Mouse (Mus musculus) cerebellum, postnatal 25 days (tissue): Measurements from ENCODE around the gene Efcab5.

Experiments
- DNase-seq, 2 experiments: peaks; one replicate each; pipeline ENCODE4 v3.0.0; 2021; ENCODE audit warnings: mixed read lengths in 2 of 2

Efcab5 gene

DNA sequence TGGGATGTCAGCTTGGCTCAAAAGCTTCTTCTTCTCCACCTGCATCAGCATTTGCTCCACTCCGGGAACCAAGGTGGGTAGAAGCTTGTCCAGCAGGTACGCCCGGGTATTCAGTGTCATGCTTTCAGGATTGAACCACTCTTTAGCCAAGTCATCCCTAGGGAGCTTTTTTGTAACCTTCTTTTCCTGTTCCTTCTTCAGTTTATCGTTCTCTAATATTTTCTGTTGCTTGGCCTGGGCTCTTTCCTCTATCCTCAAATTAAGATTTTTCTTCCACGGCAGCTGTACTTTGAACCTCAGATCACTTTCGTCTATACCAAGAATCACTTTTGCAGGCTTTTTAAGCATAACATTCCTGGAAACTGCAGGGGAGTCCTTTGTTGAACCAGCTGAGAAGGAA is at the start of gene Efcab5:
Efcab5 (minus strand) TSS at position 101 of the 400 bp plus-strand sequence.
- DNase-seq, result no peak

DNA sequence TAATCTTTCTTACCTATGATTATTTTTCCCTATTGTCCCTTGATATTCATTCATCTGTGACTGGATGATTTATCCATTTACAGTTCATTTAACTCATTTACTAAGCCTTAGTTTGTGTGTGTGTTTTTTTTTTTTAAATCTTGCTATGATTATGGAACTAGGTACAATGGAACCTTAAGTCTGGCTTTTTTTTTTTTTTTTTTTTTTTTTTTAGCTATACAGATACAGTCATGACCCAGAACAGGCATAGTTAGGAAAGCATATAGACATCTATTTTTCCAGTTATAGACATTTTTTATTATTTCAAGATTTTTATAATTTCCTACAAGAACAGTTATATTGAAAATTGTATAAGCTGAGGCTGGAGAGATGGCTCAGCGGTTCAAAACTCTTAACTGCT is 46.5 kb upstream of the Efcab5 start:
- no peak for DNase-seq

- no peak for DNase-seq
Observed at GRCm38 (mm10) chr11:77231514-77231913, 42.7 kb upstream of the Efcab5 start.

DNA sequence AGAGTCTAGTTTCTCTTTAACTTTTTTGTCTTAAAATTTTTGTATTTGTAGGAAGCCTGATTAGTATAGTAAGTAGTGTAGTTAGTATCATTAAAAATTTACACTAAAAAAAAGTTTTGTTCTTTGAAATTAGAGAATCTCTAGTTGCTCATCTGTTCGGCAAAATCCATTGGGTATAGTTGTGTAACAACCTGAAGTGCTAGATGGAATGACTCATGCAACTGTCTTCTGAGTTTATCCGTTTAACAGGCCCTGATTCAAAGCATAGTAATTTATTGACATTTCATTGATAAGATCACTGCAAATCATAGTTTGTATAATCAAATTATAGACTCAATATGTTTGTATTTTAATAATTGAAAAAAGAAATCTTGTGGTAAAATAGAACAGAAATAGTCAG is 42.0 kb upstream of the Efcab5 start:
- DNase-seq, result no peak

DNA sequence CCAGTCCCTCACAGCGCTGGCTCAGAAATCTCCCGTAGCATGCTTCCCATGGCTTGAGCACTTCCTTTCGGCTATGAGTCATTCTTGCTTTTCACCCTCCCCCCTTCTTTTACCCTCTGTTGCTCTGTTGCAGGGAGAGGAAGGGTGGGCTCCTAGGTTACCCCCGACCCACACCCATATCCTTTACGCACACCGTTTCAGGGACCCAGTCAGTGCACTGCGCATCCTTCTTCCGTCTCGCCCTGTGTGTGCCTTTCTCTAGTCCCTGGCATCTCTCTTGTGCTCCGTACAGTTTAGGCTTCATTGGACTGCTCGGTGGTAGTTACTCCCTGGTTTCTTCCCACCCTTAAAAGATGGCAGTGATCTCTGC is 28.0 kb upstream of the Efcab5 start:
- peak in 1 of 2 experiments; percentile 58 for DNase-seq

DNA sequence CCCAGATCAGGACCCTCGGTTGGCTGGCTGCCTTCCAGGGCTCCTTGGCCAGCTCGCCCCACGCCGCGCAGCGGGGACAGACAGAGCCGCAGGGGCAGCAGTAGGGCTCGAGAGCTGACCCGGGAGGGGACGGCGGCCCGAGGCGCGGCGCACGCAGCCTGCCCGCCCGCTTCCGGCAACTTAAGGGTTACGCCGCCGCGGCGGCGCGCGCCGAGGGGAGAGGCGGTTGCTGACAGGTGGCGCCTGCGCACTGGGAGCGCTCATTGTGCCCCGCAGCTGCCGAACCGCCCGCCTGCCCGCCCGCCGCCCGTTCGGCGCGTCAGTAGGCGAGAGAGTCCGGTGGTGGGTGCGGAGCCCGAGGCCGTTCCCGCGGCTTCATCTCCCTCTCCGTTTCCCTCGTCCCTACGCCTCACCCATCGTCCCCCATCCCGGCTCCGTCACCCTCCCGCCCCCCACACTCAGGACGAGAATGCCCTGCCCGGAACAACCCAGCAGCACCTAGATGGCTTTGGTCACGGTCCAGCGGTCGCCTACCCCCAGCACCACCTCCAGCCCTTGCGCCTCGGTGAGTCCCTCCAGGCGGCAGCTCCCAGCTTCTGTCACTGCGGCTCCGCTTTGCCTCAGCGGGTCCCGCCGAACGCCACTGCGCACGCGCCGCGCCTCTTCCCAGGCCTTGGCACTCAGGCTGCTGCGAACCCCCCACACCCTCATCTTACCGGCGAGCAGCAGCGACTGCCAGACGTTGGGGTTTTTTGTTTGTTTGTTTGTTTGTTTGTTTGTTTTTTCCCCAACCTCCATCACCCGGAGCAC is 27.4 kb upstream of the Efcab5 start, which contains the start of gene Ssh2:
Ssh2 (plus strand) TSS at position 337 of the 810 bp plus-strand sequence.
- peak; percentile 88 to 94 for DNase-seq

DNA sequence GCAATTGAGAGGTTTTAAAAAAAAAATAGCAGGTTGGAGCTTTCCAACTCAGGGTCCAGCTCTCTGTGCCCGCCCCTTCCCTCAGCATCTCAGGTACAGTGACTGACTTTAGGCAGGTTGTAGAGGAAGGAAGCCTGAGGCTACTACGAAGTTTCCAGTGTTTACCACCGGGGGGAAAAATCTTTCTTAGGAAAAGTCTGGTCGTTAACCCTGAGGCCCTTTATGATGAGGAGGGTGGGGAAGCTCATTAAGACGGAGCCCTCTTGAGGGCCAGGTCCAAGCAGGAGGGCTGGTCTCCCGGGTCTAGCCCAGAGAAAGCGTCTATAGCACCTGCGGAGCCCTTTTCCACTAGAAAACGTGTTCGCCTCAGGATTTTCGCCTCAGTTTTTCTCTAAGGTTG is 26.7 kb upstream of the Efcab5 start:
- no peak for DNase-seq

- DNase-seq, result peak; percentile 54 to 74
Observed at GRCm38 (mm10) chr11:77214755-77215154, 26.0 kb upstream of the Efcab5 start.

GRCm38 (mm10) chr11:77214142-77214692 is 25.4 kb upstream of the Efcab5 start:
- DNase-seq, result no peak

DNA sequence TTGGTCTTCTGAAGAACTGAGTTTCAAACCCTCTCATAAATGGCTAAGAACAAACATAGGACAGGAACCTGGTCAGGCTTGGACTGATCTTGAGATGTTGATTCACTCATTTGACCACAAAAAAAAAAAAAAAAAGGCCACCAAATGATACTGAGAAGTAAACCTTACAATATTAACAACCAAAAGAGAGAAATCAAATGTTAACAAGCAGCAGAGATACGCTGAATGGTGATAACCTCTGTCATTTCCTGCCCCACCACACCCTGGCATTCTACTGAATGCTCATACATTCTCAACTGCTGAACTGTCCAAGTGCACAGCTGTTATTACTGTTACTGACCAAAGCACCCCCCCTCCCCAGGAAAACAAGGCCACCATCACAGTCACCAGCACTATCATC is 11.9 kb upstream of the Efcab5 start:
- DNase-seq, result no peak

- DNase-seq, result no peak
Observed at GRCm38 (mm10) chr11:77199636-77200035, 10.9 kb upstream of the Efcab5 start.

DNA sequence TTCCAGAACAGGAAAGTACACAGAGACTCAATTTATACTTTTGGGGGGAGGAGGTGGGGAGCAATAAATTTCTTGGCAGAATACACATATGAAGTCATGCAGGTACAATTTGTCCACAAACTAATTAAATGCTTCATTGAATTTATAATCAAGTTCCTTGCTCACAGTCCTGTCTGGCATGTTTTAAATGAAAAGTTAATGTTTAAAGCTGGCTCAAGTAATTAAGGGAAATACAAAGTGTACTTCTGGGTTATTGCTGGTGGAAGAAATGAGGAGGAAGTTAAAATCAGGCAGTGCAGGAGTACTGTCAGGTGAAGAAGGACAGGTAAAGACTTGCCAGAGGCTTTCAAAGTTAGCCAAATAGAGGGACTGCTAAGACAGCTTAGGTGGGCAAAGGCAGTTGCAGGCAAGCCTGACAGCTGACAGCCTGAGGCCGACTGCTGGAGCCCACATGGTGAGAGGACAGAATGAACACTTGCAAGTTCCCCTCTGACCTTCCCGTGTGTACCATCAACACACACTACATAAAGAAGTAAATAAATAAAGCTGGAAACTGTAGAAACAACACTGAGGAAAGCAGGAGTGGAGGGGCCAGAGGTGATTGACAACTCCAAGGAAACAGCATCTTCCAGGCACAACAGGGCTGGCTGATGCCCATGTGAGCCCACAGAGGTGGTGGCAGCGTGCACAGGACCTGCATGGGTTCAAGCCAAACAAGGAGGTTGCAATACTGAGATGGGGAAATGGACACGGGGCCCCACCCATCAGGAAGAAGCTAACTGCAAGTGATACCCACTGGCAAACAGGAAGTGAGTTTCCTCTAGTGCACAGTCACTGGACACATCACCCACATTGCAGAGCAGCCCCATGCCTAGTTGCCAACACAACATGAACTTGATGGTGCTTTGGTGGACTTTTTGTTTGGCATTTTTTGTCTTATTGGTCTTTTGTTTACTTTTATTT is 7.7 kb upstream of the Efcab5 start:
- no peak for DNase-seq

- no peak for DNase-seq
Observed at GRCm38 (mm10) chr11:77195360-77196109, 6.8 kb upstream of the Efcab5 start.

GRCm38 (mm10) chr11:77194762-77195161 is 6.0 kb upstream of the Efcab5 start:
- DNase-seq, result no peak

DNA sequence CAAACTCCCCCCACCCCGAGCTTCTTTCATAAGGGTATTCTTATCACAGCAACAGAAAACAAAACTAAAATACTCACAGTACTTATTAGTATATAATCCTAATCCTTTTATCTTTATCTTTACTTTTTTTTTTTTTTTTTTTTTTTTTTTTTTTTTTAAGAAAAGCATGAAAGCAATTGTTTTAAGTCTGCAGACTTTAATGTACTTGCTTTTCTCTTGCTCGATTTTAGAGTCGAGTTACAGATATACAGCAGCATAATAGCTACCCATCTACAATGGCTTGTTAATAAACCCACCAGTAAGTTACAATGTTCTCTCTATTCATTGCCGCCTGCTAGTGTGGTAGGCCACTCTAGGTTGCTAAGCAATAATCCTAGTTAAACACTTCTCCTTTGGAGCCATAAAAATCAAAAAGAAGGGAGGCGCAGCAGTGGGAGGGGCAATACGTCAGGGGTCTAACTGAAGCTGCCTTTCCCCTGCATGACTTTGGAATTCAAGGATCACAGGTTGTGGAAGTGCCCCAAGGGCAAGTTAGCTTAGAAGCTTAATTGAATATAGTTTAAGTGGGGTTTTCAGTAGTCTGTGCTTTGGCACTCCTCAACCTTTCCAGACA is 5.3 kb upstream of the Efcab5 start:
- no peak for DNase-seq

DNA sequence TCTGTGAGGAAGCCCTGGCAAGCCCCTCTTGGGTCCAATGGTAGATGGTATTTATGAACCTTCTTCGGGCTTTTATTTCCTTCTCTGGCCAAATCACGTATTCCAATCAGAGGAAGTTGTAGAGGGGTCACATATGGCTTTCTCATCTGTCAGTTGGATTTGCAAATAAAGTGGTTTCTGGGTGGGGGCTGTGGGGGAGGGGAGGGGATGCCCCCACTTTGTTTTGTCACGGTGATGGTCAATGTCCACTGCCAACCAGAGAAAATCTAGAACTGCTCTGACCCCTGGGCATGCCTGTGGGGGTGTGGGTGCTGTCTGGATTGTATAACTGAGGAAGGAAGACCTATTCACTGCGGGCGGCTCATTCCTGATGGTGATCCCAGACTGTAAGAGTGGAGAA is 4.6 kb upstream of the Efcab5 start:
- DNase-seq, result no peak

DNA sequence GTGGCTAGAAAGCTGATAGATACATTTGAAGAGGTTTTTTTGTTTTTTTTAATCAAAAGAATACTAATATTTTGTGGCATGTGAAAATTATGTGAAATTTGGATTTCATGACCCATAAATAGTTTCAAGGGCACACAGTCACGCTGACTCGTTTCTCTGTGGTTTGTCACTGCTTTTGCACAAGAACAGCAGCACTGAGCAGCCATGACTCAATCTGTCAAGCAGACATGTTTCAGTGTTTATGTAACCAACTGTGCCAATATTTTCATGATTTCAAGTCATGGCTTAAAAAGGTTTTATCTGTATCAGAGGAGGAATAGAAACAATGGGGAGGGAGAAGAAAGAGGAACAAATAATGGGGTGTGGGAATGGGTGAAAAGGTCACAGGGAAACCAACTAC is 3.8 kb downstream of the Efcab5 start:
- no peak for DNase-seq

DNA sequence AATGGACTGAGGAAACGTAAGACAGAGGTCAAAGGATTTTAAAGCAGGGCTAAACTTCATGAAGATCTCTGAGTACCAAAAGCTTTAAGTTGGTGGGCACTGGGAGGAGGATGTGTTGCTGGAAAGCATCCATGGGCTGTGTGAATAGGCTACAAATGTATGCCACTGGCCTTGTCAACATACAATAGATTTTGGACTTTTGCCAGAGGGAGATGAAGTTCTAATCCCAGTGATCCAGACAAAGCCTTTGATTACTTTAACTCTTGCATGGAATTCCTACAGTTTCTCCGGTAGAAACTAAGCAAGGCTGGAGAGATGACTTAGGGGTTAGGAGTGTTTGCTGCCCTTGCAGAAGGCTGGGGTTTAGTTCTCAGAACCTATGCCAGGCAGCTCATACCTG is 6.2 kb downstream of the Efcab5 start:
- no peak for DNase-seq

GRCm38 (mm10) chr11:77182041-77182440 is 6.7 kb downstream of the Efcab5 start:
- DNase-seq, result no peak

DNA sequence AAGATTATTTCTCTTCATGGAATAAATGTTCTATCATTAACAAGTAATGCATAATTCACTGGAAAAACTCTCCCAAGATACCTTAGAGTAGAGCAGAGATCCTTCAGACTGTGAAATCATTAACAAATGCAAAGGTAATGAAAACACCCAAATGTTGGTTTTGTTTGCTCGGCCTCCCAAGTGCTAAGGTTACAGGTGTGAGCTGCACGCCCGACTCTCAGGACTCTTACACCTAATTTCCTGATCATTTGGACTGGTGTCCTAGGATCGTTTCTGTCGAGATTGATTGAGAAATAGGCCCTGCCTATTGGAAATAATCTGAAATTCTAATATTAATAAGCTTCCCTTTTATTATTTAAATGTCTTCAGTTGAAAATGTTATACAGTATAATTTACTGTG is 7.2 kb downstream of the Efcab5 start:
- no peak for DNase-seq

DNA sequence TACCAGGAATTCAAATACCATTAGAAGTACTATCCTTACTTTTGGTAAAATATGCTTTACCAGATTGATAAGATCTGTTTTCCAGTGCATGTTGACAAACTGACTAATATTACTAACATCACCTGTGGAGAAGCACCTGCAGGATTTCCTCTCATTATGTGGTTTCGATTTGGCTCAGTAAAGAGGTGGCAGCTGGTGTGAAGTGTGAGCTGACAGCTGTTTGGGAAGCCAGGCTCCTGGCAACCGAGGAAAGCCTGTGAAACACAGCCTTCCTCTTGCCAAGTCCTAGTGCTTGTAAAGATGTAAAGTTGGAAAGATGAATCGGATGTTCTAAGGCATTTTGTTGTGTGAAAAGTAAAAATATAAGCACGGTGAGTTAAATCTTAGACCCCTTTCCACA is 7.9 kb downstream of the Efcab5 start:
- DNase-seq, result peak; percentile 40 to 59

GRCm38 (mm10) chr11:77179771-77180170 is 9.0 kb downstream of the Efcab5 start:
- no peak for DNase-seq
